Mouse (Mus musculus) embryonic facial prominence, embryonic 11.5 days (tissue): ENCODE data around the gene Lekr1. TPM values are rescaled to one million over a fixed set of nuclear protein-coding genes. Genes with fewer than 3 reads are reported as not detected.

Experiments
- ATAC-seq: fragments of 200-750 bp; cut with Nextera tagmentation; replicated peaks from 2 replicates; pipeline ENCODE4 v1.8.0; 2017; ENCODE audit warnings: low read depth; ENCODE audit not compliant: insufficient number of reproducible peaks, low FRiP score, low TSS enrichment
- DNase-seq: peaks from one replicate; pipeline ENCODE4 v3.0.0-alpha.2; 2015; ENCODE audit warnings: low spot score
- H3K27ac ChIP-seq: fragments of 300-500 bp; sonication (generic); replicated peaks from 2 replicates; pipeline ENCODE4 v1.5.1; 2014; ENCODE audit warnings: mild to moderate bottlenecking, low read depth, low read length, control low read depth
- H3K27me3 ChIP-seq: fragments of 300-500 bp; sonication (generic); 2 replicates; pipeline ENCODE4 v1.6.1; 2014; ENCODE audit warnings: mild to moderate bottlenecking, low read length, moderate library complexity, mixed read lengths; ENCODE audit not compliant: control insufficient read depth, insufficient read depth
- H3K36me3 ChIP-seq: fragments of 300-500 bp; sonication (generic); replicated peaks from 2 replicates; pipeline ENCODE4 v1.6.1; 2014; ENCODE audit warnings: low read depth, mild to moderate bottlenecking, low read length, moderate library complexity, mixed read lengths; ENCODE audit not compliant: control insufficient read depth, insufficient read depth
- H3K4me1 ChIP-seq: fragments of 300-500 bp; sonication (generic); 2 replicates; pipeline ENCODE4 v1.6.1; 2014; ENCODE audit warnings: low read length, mixed read lengths; ENCODE audit not compliant: control insufficient read depth, insufficient read depth
- H3K4me2 ChIP-seq: fragments of 300-500 bp; sonication (generic); 2 replicates; pipeline ENCODE4 v1.6.1; 2014; ENCODE audit warnings: low read depth, mild to moderate bottlenecking, control low read depth, low read length, moderate library complexity
- H3K4me3 ChIP-seq: fragments of 300-500 bp; sonication (generic); 2 replicates; pipeline ENCODE4 v1.5.1; 2014; ENCODE audit warnings: low read depth, low read length, control low read depth
- H3K9ac ChIP-seq: fragments of 300-500 bp; sonication (generic); replicated peaks from 2 replicates; pipeline ENCODE4 v1.6.1; 2014; ENCODE audit warnings: mild to moderate bottlenecking, control low read depth, low read length
- H3K9me3 ChIP-seq: fragments of 300-500 bp; sonication (generic); replicated peaks from 2 replicates; pipeline ENCODE4 v1.6.1; 2016; ENCODE audit warnings: mild to moderate bottlenecking, low read length, inconsistent platforms, mixed read lengths; ENCODE audit not compliant: control insufficient read depth
- WGBS: fragments of 180-500 bp; shearing (Covaris S2); extraction: QIAGEN DNeasy Blood & Tissue Kit; methylation state at CpG from one replicate; pipeline ENCODE4 v1.1.7; 2014; 5-methylcytosine and 5-hydroxymethylcytosine counted together
- polyA plus RNA-seq: library from polyadenylated mRNA; unstranded; fragments of >200 nt; fragmentation: Nextera tagmentation; extraction: Ambion mirVana; gene quantifications from 2 replicates; pipeline ENCODE4 v1.2.1, GENCODE M21; 2014

Gene Lekr1
- polyA plus RNA-seq, 1 experiment from 2014 or later: 9.3 TPM

DNA sequence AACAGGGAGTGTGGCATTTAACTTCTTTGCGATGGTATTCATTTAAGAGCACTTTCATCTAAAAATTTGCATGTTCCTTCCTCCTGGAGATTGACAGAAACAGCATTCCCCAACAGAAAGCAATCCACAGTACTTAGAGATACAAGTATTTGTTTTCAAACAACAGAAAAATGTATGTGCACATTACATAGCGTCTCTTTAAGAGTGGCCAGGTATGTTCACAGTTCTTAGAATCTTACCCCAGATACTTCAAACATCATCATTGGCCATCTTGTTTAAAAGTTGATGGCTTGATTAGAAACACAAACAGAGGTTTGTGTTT lies 38.4 kb upstream of the Lekr1 start:
- no peaks in the 10 kb centered on the region for H3K27me3 ChIP-seq
- ATAC-seq: no peak
- no peaks in the 10 kb centered on the region for H3K9me3 ChIP-seq
- H3K27ac ChIP-seq: no peak overlapping the region
- no peaks in the 10 kb centered on the region for H3K36me3 ChIP-seq
- DNase-seq: no peak
- H3K4me3 ChIP-seq: no peak overlapping the region
- 87% methylated on average over 2 of the region's 2 CpGs for WGBS
- no peak overlapping the region for H3K9ac ChIP-seq
- H3K4me1 ChIP-seq: no peaks in the 10 kb centered on the region
- H3K4me2 ChIP-seq: no peak overlapping the region

DNA sequence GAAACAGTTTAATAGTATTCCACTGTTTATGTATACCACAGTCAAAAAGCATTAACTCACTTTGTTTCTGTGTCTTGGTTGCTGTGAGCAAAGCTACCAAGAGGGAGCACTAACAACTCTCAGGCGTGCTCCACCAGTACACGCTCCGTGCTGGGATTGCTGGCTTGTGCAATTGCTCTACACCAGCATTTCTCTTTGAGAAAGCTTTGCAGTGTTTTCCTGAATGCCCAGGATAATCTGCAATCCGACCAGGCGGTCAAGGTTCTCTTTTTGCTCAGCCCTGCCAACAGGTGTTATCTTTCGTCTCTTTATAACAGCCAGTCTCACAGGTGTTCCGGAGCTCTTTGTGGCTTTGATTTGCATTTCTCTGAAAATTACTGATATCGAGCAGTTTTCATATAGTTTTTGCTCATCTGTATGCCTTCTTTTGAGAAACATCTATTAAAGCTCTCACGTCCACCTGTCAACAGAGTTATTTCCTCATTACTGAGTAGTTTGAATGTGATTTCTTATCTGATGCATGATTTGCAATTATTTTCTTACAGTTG lies 36.4 kb upstream of the Lekr1 start:
- Histone ChIP-seq H3K27me3 (no peaks in the 10 kb centered on the region), H3K27ac (no peak overlapping the region), H3K4me2 (no peak overlapping the region), H3K4me1 (no peaks in the 10 kb centered on the region), H3K9ac (no peak overlapping the region), H3K4me3 (no peak overlapping the region), H3K36me3 (no peaks in the 10 kb centered on the region), H3K9me3 (no peaks in the 10 kb centered on the region)
- DNase-seq (no peak), ATAC-seq (no peak)
- 82% methylated on average over 9 of the region's 9 CpGs for whole genome bisulfite sequencing

GRCm38 (mm10) chr3:65633604-65634003 lies 32.4 kb upstream of the Lekr1 start:
- H3K36me3 ChIP-seq: no peaks in the 10 kb centered on the region
- H3K4me2 ChIP-seq: no peak overlapping the region
- H3K9ac ChIP-seq: no peak overlapping the region
- no peaks in the 10 kb centered on the region for H3K4me1 ChIP-seq
- no peaks in the 10 kb centered on the region for H3K9me3 ChIP-seq
- 67% methylated on average over 4 of the region's 4 CpGs for WGBS
- no peaks in the 10 kb centered on the region for H3K27me3 ChIP-seq
- ATAC-seq (no peak), DNase-seq (no peak)
- H3K4me3 ChIP-seq: no peak overlapping the region
- no peak overlapping the region for H3K27ac ChIP-seq

DNA sequence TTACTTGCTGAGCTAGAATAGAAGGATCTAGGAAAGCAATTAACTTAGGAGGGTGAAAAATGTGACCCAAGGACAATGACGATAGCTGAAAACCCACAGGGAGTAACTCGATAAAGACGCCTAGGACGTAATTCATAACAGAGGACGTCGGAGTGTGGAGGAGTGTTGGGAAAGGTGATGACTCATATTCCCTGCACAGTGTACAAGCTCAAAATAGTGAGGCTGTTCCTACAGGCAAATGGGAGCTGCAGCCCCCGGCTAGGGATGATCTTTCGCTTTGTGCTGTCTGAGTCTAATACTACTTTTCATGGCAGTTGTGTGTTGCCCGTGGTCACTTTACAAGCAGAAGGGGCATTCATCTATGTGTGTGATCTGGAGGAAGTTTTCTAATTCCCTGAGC lies 30.0 kb upstream of the Lekr1 start:
- H3K4me2 ChIP-seq: no peak overlapping the region
- no peak for ATAC-seq

DNA sequence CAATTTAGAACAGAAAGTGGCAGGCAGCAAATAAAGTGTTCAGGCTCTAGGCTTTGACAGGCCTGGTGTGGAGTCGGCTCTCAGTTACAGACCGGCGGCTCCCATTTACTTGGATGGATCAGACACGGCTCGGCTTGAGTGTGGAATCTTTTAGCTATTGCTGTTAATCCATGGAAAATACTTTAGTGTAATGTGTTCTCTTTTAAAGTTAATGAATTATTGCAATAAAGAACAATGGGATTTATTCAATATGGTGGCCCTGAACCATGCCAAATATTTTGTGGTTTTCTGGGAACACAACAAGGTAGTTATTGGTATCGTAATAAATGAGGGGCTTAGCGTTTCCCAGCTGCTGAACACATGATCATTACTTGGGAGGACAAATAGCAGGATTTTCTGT lies 28.7 kb upstream of the Lekr1 start:
- Histone ChIP-seq H3K27ac (no peak overlapping the region), H3K36me3 (no peaks in the 10 kb centered on the region), H3K9ac (no peak overlapping the region), H3K9me3 (no peaks in the 10 kb centered on the region), H3K4me2 (no peak overlapping the region), H3K4me1 (no peaks in the 10 kb centered on the region), H3K4me3 (no peak overlapping the region), H3K27me3 (no peaks in the 10 kb centered on the region)
- WGBS: 77% methylated on average over 7 of the region's 7 CpGs
- ATAC-seq (no peak), DNase-seq (no peak)

More for the DNA sequence above, 30.0 kb upstream of the Lekr1 start:
- Histone ChIP-seq H3K27ac (no peak overlapping the region), H3K27me3 (no peaks in the 10 kb centered on the region), H3K9me3 (no peaks in the 10 kb centered on the region), H3K9ac (no peak overlapping the region), H3K4me3 (no peak overlapping the region), H3K4me1 (no peaks in the 10 kb centered on the region), H3K36me3 (no peaks in the 10 kb centered on the region)
- WGBS: 50% methylated on average over 9 of the region's 9 CpGs
- DNase-seq: no peak

DNA sequence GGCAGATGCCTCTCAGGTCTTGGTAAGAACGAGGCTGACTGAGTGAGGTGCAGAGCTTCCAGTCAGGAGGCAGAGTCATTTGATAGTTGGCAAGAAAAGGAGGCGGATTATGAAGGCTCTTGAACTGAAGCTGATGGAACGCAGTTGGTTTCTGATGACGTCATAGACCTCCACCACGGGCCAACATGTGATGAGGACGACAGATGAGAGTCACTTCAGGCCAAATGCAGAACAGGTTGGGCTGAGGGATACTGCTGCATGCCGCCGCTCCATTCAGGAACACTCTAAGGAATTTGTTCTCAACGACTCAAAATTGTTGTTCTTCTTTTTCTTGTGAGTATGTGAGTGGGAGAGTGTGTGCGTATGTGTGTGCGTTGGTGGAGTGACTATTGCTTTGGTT lies 27.1 kb upstream of the Lekr1 start:
- H3K4me1 ChIP-seq: no peaks in the 10 kb centered on the region
- WGBS: 87% methylated on average over 11 of the region's 11 CpGs
- H3K4me2 ChIP-seq: no peak overlapping the region
- DNase-seq (no peak), ATAC-seq (no peak)
- no peaks in the 10 kb centered on the region for H3K36me3 ChIP-seq
- no peak overlapping the region for H3K4me3 ChIP-seq
- no peaks in the 10 kb centered on the region for H3K27me3 ChIP-seq
- H3K27ac ChIP-seq: no peak overlapping the region
- no peaks in the 10 kb centered on the region for H3K9me3 ChIP-seq
- H3K9ac ChIP-seq: no peak overlapping the region

DNA sequence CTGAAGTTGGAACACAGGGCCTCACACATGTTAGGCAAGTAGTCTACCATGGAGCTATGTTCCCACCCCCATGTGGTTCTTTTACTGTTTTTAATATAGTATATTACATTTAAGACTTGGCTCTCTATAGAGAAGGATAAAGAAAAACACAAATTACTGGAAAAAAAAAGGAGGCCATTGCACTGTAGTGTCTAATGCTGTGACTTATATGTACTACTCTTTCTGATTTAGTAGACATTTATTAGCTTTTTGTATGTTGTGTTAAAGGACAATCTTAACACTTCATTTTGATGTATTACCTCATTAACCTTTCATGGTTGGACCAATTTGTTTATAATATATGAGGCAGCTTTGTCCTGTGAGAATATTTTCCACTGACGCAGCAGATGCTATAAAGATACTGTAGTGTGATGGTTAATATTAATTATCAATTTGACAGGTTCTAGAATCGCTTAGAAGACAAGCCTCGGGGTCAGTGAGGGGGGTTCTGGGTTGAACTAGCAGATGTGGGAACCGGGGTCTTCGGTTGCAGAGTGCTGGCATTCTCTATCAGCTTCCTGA lies 26.5 kb upstream of the Lekr1 start:
- Histone ChIP-seq H3K4me1 (no peaks in the 10 kb centered on the region), H3K9ac (no peak overlapping the region), H3K36me3 (no peaks in the 10 kb centered on the region), H3K27ac (no peak overlapping the region), H3K9me3 (no peaks in the 10 kb centered on the region), H3K27me3 (no peaks in the 10 kb centered on the region), H3K4me2 (no peak overlapping the region), H3K4me3 (no peak overlapping the region)
- ATAC-seq: no peak
- 84% methylated on average over 5 of the region's 5 CpGs for whole genome bisulfite sequencing
- DNase-seq: no peak

DNA sequence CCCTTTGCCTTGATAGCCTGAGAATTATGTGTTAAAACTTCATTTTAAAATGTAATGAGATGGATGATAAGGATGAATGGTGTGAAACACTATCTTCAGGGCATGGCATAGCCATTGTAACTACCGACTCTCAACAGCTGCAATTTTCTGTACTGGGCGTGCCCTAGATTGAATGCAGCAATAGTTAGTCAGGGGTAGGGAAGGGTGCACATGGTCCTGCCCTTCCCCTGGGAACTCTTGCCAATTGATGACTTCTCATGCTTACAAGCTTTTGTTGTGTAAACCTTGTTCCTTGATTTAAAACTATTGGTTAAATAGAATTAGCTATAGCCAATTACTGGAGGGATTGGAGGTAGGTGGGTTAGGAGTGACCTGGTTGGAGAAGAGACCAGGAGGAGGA lies 23.1 kb upstream of the Lekr1 start:
- H3K4me3 ChIP-seq: no peak overlapping the region
- no peak for DNase-seq
- H3K4me1 ChIP-seq: no peaks in the 10 kb centered on the region
- WGBS: 84% methylated on average over 2 of the region's 2 CpGs
- H3K4me2 ChIP-seq: no peak overlapping the region
- H3K36me3 ChIP-seq: no peaks in the 10 kb centered on the region
- no peak overlapping the region for H3K27ac ChIP-seq
- H3K9me3 ChIP-seq: no peaks in the 10 kb centered on the region
- no peak for ATAC-seq
- H3K9ac ChIP-seq: no peak overlapping the region
- no peaks in the 10 kb centered on the region for H3K27me3 ChIP-seq
